Mouse (Mus musculus) heart, embryonic 14.5 days (tissue): ENCODE measurements around the gene Mvk. TPM values are rescaled to one million over a fixed set of nuclear protein-coding genes. Genes with fewer than 3 reads are reported as not detected.
A peak's percentile ranks its signal among the peaks of the same experiment; 100 is the strongest.

Source experiments
- ATAC-seq: fragments of 200-750 bp; cut with Nextera tagmentation; 2 replicates; pipeline ENCODE4 v1.8.0; 2017; ENCODE audit warnings: low read depth, moderate TSS enrichment; ENCODE audit not compliant: insufficient number of reproducible peaks, insufficient read depth, low FRiP score
- H3K27ac ChIP-seq, 2 experiments: fragments of 200-500 bp in 1 of 2; fragments of 300-500 bp in 1 of 2; sonication (generic) in 1 of 2; replicated peaks in 1 of 2; 2 replicates each; pipeline ENCODE4 v1.5.1; 2012 to 2014; ENCODE audit warnings: low read depth in 2 of 2, low read length in 2 of 2, control low read depth in 1 of 2, mild to moderate bottlenecking in 1 of 2, mixed read lengths in 1 of 2; ENCODE audit not compliant: control insufficient read depth in 1 of 2, insufficient read depth in 1 of 2
- H3K27me3 ChIP-seq: fragments of 300-500 bp; sonication (generic); 2 replicates; pipeline ENCODE4 v1.6.1; 2014; ENCODE audit warnings: mild to moderate bottlenecking, low read length, control low read depth; ENCODE audit not compliant: control insufficient read depth, insufficient read depth
- H3K36me3 ChIP-seq: fragments of 300-500 bp; sonication (generic); 2 replicates; pipeline ENCODE4 v1.6.1; 2014; ENCODE audit warnings: mild to moderate bottlenecking, control low read depth, low read length, mixed read lengths; ENCODE audit not compliant: control insufficient read depth, insufficient read depth
- H3K4me1 ChIP-seq, 2 experiments: fragments of 200-500 bp in 1 of 2; fragments of 300-500 bp in 1 of 2; sonication (generic) in 1 of 2; 2 replicates each; pipeline ENCODE4 v1.6.1; 2012 to 2014; ENCODE audit warnings: low read length in 2 of 2, control low read depth in 1 of 2, mixed read lengths in 1 of 2; ENCODE audit not compliant: control insufficient read depth in 2 of 2, insufficient read depth in 2 of 2
- H3K4me2 ChIP-seq: fragments of 300-500 bp; sonication (generic); 2 replicates; pipeline ENCODE4 v1.6.1; 2014; ENCODE audit warnings: mild to moderate bottlenecking, low read length
- H3K4me3 ChIP-seq, 2 experiments: fragments of 200-500 bp in 1 of 2; fragments of 300-500 bp in 1 of 2; sonication (generic) in 1 of 2; 2 replicates each; pipeline ENCODE4 v1.5.1; 2012 to 2014; ENCODE audit warnings: low read length in 2 of 2, mild to moderate bottlenecking in 2 of 2, control low read depth in 1 of 2, low read depth in 1 of 2, moderate library complexity in 1 of 2; ENCODE audit not compliant: control insufficient read depth in 1 of 2, insufficient read depth in 1 of 2
- H3K9ac ChIP-seq: fragments of 300-500 bp; sonication (generic); 2 replicates; pipeline ENCODE4 v1.6.1; 2014; ENCODE audit warnings: mild to moderate bottlenecking, low read length
- H3K9me3 ChIP-seq: fragments of 300-500 bp; sonication (generic); 2 replicates; pipeline ENCODE4 v1.6.1; 2016; ENCODE audit warnings: low read length, control low read depth; ENCODE audit not compliant: control insufficient read depth
- whole genome bisulfite sequencing: fragments of 180-500 bp; shearing (Covaris S2); extraction: QIAGEN DNeasy Blood & Tissue Kit; methylation state at CpG from one replicate; pipeline ENCODE4 v1.1.7; 2014; 5-methylcytosine and 5-hydroxymethylcytosine counted together
- polyA plus RNA-seq: library from polyadenylated mRNA; unstranded; fragments of >200 nt; fragmentation: Nextera tagmentation; extraction: Ambion mirVana; gene quantifications from 2 replicates; pipeline ENCODE4 v1.2.1, GENCODE M21; 2014

Gene Mvk
- polyA plus RNA-seq, 1 experiment from 2014 or later, result 15.3 TPM

DNA sequence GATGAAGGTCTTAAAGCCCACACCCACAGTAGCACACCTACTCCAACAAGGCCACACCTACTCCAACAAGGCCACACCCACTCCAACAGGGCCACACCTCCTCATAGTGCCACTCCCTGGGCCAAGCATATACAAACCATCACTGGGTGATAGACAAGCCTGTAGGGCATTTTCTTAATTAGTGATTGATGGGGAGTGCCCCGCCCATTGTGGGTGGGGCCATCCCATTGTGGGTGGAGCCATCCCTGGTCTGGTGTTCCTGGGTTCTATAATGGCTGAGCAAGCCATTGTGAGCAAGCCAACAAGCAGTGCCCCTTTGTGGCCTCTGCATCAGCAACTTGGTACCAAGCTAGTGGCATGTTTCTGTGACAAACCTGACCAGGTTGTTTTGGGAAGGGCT lies 50.7 kb downstream of the Mvk start:
- WGBS, result 17% methylated on average over 1 of the region's 1 CpGs
- H3K4me1 ChIP-seq, result peaks cover 0 to 7% of the 10 kb centered on the region in 2 experiments; a peak in 2 of 4 replicates
- H3K4me2 ChIP-seq, result no peak overlapping the region
- no peaks in the 10 kb centered on the region for H3K27me3 ChIP-seq
- no peak for ATAC-seq
- H3K36me3 ChIP-seq, result no peaks in the 10 kb centered on the region
- H3K9ac ChIP-seq, result no peak overlapping the region
- H3K27ac ChIP-seq, result no peak overlapping the region
- no peaks in the 10 kb centered on the region for H3K9me3 ChIP-seq
- H3K4me3 ChIP-seq, result no peak overlapping the region

DNA sequence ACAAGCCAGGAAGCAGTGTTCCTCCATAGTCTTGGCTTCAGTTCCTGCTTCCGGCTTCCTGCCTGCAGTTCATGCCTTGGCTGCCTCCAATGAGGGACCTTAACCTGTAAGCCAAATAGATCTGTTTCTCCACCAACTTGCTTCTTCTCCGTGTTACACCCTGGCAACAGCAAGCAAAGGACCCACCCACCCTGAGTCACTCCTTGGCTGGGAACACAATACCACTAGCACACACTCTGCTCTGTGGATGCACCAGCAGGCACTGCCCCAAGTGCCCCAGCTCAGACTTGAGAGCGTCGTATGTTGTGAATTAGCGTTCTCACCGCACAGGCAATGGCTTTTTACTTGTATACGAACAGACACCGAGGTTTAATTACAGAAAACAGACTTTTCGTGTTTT lies 57.2 kb downstream of the Mvk start:
- H3K9me3 ChIP-seq, result no peaks in the 10 kb centered on the region
- no peak overlapping the region for H3K9ac ChIP-seq
- H3K27me3 ChIP-seq, result no peaks in the 10 kb centered on the region
- H3K4me3 ChIP-seq, result no peak overlapping the region
- H3K4me1 ChIP-seq, result peaks cover 0 to 9% of the 10 kb centered on the region in 2 experiments; a peak in 2 of 4 replicates
- no peak overlapping the region for H3K27ac ChIP-seq
- H3K36me3 ChIP-seq, result no peaks in the 10 kb centered on the region
- ATAC-seq, result no peak
- no peak overlapping the region for H3K4me2 ChIP-seq
- 79% methylated on average over 9 of the region's 9 CpGs for WGBS

DNA sequence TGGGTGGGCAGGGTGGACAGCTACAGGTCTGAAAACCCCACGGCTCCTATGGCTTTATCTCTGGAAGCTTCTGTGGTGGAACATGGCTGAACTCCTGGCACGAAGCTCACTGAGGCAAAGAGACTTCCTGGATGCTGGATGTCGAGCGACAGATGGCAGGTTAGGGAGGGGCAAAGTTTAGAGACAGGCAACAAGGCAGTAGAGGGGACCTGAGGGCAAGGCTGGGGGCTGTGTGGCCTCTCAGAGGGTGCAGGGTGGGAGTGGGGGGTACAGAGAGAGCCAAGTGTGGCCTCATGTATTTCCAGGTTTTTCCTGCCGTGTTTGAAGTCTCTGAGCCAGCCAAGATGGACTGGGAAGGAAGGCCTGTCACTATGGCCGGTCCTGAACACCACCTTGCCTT lies 60.8 kb downstream of the Mvk start:
- no peak overlapping the region for H3K9ac ChIP-seq
- no peak overlapping the region for H3K4me3 ChIP-seq
- H3K4me1 ChIP-seq, result peaks cover 15 to 17% of the 10 kb centered on the region in 2 experiments
- no peaks in the 10 kb centered on the region for H3K27me3 ChIP-seq
- no peaks in the 10 kb centered on the region for H3K9me3 ChIP-seq
- H3K36me3 ChIP-seq, result no peaks in the 10 kb centered on the region
- no peak for ATAC-seq
- H3K27ac ChIP-seq, result no peak overlapping the region
- H3K4me2 ChIP-seq, result no peak overlapping the region
- 50% methylated on average over 6 of the region's 6 CpGs for WGBS

GRCm38 (mm10) chr5:114505260-114506085 lies 61.4 kb downstream of the Mvk start:
- no peak overlapping the region for H3K27ac ChIP-seq
- no peaks in the 10 kb centered on the region for H3K36me3 ChIP-seq

DNA sequence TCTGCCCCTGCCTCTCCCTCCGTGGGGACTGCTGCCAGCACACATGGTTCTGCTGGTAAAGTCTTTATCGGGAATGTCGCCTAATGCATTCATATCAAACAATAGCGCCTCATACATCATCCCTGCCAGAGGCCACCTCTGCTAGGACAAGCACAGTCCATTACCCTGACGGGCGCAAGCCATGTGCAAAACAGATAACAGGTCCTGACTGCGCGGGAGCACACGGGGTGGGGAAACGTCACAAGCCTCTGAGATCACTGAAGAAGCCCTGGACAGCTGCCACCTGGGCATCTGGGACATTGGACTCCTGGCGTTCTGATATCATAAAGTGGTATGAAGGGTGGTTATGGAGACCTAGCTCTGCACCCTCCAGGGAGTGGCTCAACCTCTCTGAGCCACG lies 63.3 kb downstream of the Mvk start:
- ATAC-seq, result peak; percentile 68
- Histone ChIP-seq H3K27ac (peak overlapping the region in 1 of 2 experiments; percentile 33; a peak in 1 of 4 replicates), H3K4me3 (no peak overlapping the region), H3K4me1 (peaks cover 15 to 17% of the 10 kb centered on the region in 2 experiments), H3K9me3 (no peaks in the 10 kb centered on the region), H3K9ac (no peak overlapping the region), H3K36me3 (no peaks in the 10 kb centered on the region), H3K4me2 (no peak overlapping the region), H3K27me3 (peaks cover 7% of the 10 kb centered on the region; the same call in 1 of the 2 replicates)
- WGBS, result 26% methylated on average over 12 of the region's 12 CpGs

More at GRCm38 (mm10) chr5:114505260-114506085, 61.4 kb downstream of the Mvk start:
- no peak overlapping the region for H3K9ac ChIP-seq
- 63% methylated on average over 14 of the region's 14 CpGs for WGBS
- no peaks in the 10 kb centered on the region for H3K27me3 ChIP-seq
- H3K4me3 ChIP-seq, result no peak overlapping the region
- no peaks in the 10 kb centered on the region for H3K9me3 ChIP-seq
- peaks cover 15 to 17% of the 10 kb centered on the region in 2 experiments for H3K4me1 ChIP-seq
- H3K4me2 ChIP-seq, result no peak overlapping the region
- ATAC-seq, result no peak

DNA sequence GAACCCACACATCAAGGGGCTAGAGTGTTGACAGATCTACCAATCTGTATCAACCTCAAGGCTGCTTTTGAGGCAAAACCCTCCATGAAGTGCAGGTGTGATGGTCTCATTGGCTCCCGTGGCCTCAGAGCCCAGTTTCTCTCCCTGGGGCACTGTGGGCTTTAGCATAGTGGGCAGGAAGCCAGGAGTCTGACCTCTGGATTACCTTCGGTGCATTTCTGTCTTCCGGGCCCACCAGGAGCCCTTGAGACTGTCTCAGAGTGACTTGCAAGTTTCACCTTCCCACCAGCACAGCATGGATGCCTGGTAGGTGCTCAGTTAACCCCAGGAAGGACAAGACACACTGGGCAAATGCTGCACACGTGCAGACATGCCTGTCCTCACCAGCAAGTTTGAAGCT lies 63.9 kb downstream of the Mvk start:
- Histone ChIP-seq H3K27me3 (peaks cover 11% of the 10 kb centered on the region), H3K27ac (peak overlapping the region in 1 of 2 experiments; percentile 33; a peak in 1 of 4 replicates), H3K4me1 (peaks cover 15 to 17% of the 10 kb centered on the region in 2 experiments), H3K36me3 (no peaks in the 10 kb centered on the region), H3K9ac (no peak overlapping the region), H3K4me3 (no peak overlapping the region), H3K4me2 (no peak overlapping the region), H3K9me3 (no peaks in the 10 kb centered on the region)
- 24% methylated on average over 4 of the region's 4 CpGs for WGBS
- ATAC-seq, result peak; percentile 20; the same call in 1 of the 2 replicates

GRCm38 (mm10) chr5:114509461-114509860 lies 65.4 kb downstream of the Mvk start:
- H3K27ac ChIP-seq, result no peak overlapping the region
- H3K4me3 ChIP-seq, result no peak overlapping the region
- H3K36me3 ChIP-seq, result no peaks in the 10 kb centered on the region
- ATAC-seq, result no peak
- H3K9ac ChIP-seq, result no peak overlapping the region
- 77% methylated on average over 7 of the region's 7 CpGs for WGBS
- H3K4me2 ChIP-seq, result no peak overlapping the region
- H3K4me1 ChIP-seq, result peaks cover 15 to 17% of the 10 kb centered on the region in 2 experiments
- no peaks in the 10 kb centered on the region for H3K9me3 ChIP-seq
- H3K27me3 ChIP-seq, result peaks cover 25% of the 10 kb centered on the region
